Mouse (Mus musculus): ENCODE results near the gene Hipk1.
"Not testable (repeated sequence)": the region's sequence is repeated elsewhere in the genome, so short reads cannot be mapped to it uniquely, and the experiment has no call there.

Hipk1 gene

GRCm38 (mm10) chr3:103792566-103792965, 1.2 kb upstream of the Hipk1 start:
- DNase-seq (ENCODE audit: low spot score) = no peak

GRCm38 (mm10) chr3:103792111-103792406, 696 bp upstream of the Hipk1 start:
- DNase-seq (ENCODE audit: low spot score) = not testable (repeated sequence)

GRCm38 (mm10) chr3:103790346-103791145, 817 bp downstream of the Hipk1 start:
- no peak for DNase-seq (ENCODE audit: low spot score)

- no peak for DNase-seq (ENCODE audit: low spot score)
These were observed 1.4 kb downstream of the Hipk1 start for GRCm38 (mm10) chr3:103789891-103790345.

GRCm38 (mm10) chr3:103789096-103789495, 2.3 kb downstream of the Hipk1 start:
- DNase-seq (ENCODE audit: low spot score) = no peak

GRCm38 (mm10) chr3:103787225-103787624, 4.1 kb downstream of the Hipk1 start:
- no peak for DNase-seq (ENCODE audit: low spot score)

GRCm38 (mm10) chr3:103782844-103783609, 8.3 kb downstream of the Hipk1 start:
- DNase-seq (ENCODE audit: low spot score) = no peak

DNA sequence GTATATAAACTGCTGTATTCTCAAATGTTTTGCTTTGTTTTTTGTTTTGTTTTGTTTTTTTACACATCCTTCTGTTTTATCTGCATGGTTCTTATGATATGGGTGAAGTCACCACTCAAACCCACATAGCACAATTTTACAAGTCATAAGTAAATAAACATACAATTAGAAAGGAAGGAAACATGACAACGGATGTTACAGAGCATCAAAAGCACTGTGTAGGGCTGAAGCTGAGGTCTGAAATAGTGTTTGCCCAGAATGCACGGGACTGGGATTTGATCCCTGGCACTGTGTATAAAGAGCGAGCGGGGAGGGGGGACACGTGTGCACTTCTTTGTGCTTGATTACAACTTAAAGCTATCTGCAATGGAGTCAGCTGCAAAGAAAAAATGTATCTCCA, 10.6 kb downstream of the Hipk1 start:
- no peak for DNase-seq (ENCODE audit: low spot score)

DNA sequence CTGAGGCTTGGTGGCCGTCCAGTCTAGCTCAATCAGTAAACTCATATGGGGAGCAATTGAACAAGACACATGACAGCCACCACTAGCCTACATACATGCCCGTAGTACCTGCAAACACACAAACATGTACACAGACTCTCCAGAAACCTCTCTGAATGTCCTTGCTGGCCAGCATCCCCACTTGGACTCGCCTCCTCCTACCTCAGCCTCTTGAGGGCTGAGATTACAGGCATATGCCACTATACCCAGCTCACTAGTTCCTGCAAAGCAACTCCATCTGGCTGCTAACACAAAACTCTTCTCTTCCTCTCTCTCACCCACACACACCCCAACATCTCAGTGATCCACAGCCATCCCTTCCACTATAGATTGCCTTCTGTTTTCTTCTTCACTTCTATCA, 11.1 kb downstream of the Hipk1 start:
- DNase-seq (ENCODE audit: low spot score) = no peak

DNA sequence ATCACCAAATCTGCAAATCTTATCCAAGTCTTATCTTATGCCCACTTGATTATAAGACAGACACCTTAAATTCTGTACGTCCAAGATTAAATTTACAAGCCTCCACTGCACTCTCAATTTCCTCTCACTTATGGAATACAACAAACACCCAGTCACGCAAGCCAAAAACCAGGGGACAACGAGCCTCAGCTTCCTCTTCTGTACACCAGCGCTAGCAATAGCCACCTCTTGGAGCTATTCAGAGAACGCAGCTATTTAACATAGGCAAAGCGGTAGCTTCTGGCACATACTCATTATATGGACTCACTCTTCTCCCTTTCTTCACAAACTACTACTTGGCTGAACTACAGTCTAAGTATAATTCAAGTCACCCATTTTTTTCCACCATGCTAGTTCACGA, 12.2 kb downstream of the Hipk1 start:
- DNase-seq (ENCODE audit: low spot score) = no peak

- DNase-seq (ENCODE audit: low spot score) = no peak
These were observed 12.7 kb downstream of the Hipk1 start for GRCm38 (mm10) chr3:103778660-103779059.

GRCm38 (mm10) chr3:103777940-103778339, 13.4 kb downstream of the Hipk1 start:
- DNase-seq (ENCODE audit: low spot score) = no peak

DNA sequence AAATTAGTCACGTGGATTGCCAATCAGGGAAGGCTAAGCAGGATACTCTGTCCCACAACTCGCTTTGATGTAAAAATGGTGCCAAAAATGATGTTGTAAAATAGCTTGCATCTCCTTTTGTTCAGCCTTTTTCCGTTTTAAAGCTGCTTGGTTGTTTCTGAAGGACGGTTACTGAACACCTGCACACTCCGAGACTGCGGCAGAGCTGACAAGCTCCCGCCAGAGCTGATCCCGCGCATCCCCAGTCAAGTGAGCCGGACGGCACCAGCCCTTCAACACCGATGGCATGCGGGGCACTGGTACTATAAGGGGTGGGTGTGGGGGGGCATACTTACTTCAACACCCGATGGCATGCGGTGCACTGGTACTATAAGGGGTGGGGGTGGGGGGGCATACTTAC, 17.4 kb downstream of the Hipk1 start:
- no peak for DNase-seq (ENCODE audit: low spot score)

GRCm38 (mm10) chr3:103773508-103773907, 17.9 kb downstream of the Hipk1 start:
- DNase-seq (ENCODE audit: low spot score) = no peak

- no peak for DNase-seq (ENCODE audit: low spot score)
These were observed 18.5 kb downstream of the Hipk1 start for GRCm38 (mm10) chr3:103772846-103773245.

DNA sequence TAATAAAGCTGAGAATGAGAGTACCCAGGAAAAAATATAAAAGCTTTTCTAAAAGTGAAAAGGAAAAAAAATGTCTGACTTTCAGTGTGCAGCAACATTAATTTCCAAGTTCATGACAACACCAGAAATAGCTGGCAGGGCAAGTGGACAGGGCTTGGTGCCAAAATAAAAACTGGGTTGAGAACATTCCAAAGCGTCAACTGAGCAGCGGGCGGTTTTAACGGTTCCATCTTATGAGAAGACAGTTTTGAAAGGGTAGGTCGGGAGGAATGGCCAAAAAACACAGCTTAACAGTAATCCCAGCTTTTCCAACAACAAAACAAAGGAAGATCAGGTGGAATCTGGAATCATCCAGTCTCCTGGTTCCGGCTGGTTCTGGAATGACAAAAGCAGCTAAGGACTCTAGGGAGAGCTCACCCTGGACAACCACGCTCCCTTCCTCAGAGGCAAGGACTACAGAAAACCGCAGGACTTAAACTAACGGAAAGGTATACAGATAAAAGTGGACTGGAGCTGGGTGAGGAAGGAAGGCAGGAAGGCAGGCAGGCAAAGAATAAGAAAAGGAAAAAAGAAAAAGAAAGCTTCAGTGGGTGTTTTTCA, 19.7 kb downstream of the Hipk1 start:
- DNase-seq (ENCODE audit: low spot score) = peak; percentile 43

DNA sequence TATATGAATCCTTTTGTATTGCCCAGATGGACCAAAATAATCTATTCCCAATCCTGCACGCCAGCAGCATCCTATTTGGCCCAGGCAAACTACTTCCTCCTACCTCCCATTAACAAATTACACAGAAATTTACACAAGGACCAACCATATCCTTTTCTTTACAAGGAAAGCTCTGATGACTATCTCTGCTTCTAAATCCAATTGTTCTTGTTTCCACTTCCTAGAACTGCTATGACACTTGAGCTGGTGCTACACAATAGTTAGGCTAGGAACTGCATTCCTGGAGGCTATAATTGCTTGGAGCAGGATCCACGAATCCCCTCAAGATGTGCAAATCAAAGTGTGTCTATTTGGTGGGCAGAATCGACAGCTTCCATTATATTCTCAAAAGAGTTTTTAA, 24.6 kb downstream of the Hipk1 start:
- no peak for DNase-seq (ENCODE audit: low spot score)

GRCm38 (mm10) chr3:103759261-103759970, 31.9 kb downstream of the Hipk1 start:
- no peak for DNase-seq (ENCODE audit: low spot score)

DNA sequence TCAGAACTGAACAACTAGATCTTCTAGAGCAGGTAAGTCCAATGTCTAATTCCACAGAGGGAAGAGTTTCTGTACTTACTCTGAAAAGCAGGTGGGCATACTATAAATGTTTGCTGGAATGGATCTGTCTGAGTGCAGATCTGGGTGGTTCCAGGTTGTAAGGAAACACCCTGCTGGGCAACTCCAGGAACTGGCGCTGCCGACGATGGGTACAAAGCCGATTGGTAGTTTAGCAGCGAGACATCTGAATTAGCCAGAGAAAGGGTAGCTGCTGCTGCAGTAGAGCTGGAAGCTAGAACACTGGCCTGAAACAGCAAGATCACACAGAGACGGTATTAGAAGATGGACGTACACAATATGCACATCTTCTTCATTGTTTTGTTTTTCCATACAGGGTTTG, 32.9 kb downstream of the Hipk1 start:
- no peak for DNase-seq (ENCODE audit: low spot score)

GRCm38 (mm10) chr3:103756920-103757319, 34.4 kb downstream of the Hipk1 start:
- DNase-seq (ENCODE audit: low spot score) = no peak

DNA sequence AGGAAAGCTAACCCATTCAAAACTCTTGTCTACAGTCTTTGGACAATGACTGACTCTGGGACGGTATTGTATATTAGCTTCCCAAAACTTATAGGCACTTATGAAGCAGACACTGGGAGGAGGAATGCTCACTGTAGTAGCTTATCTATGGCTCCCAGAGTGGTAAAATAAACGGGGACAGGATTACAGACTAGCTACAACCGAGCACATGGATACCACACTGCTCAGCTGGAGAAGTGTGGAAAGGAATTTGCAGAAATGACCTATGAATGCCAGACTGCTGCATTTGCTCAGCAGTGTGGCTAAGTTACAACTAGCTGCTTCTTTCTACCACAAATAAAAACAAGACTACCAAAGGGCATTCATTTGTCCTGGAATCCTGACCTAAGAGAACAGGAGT, 36.0 kb downstream of the Hipk1 start:
- no peak for DNase-seq (ENCODE audit: low spot score)

- DNase-seq (ENCODE audit: low spot score) = no peak
These were observed 39.8 kb downstream of the Hipk1 start for GRCm38 (mm10) chr3:103751558-103751957.

Data from ovary, adult 18-20 months (tissue).